Mouse (Mus musculus): Measurements from ENCODE around the gene Nat10. TPM values are rescaled to one million over a fixed set of nuclear protein-coding genes. Genes with fewer than 3 reads are reported as not detected.

The Nat10 gene
- polyA plus RNA-seq, 1 experiment from 2014 or later, result 12.0 TPM

- H3K36me3 ChIP-seq (ENCODE audit: control insufficient read depth, insufficient read depth), result no peaks in the 10 kb centered on the region
- H3K4me3 ChIP-seq (ENCODE audit: low read depth, low read length), result no peak overlapping the region
- WGBS (ENCODE audit: insufficient replicate concordance), result 31% methylated on average over 9 of the region's 9 CpGs
- no peaks in the 10 kb centered on the region for H3K27me3 ChIP-seq (ENCODE audit: control insufficient read depth, insufficient read depth, low read depth, low read length)
- H3K9me3 ChIP-seq (replicated peaks; ENCODE audit: control insufficient read depth, low read length), result no peaks in the 10 kb centered on the region
- H3K4me1 ChIP-seq (ENCODE audit: control insufficient read depth, low read depth, low read length), result peaks cover 2% of the 10 kb centered on the region
- H3K9ac ChIP-seq (ENCODE audit: low read depth, low read length), result no peak overlapping the region
- H3K27ac ChIP-seq (ENCODE audit: low read length), result no peak overlapping the region
- ATAC-seq (ENCODE audit: low read depth), result 0 out of 2 replicates have a peak, but pooled peaks have one; percentile 11
- no peak overlapping the region for H3K4me2 ChIP-seq (ENCODE audit: low read depth, low read length)
Observed at GRCm38 (mm10) chr2:103682261-103682722, 78.8 kb downstream of the Nat10 start.

GRCm38 (mm10) chr2:103681149-103681548, 79.9 kb downstream of the Nat10 start:
- Histone ChIP-seq H3K9me3 (replicated peaks; ENCODE audit: control insufficient read depth, low read length) (no peaks in the 10 kb centered on the region), H3K27me3 (ENCODE audit: control insufficient read depth, insufficient read depth, low read depth, low read length) (no peaks in the 10 kb centered on the region), H3K4me1 (ENCODE audit: control insufficient read depth, low read depth, low read length) (peaks cover 2% of the 10 kb centered on the region), H3K9ac (ENCODE audit: low read depth, low read length) (no peak overlapping the region), H3K27ac (ENCODE audit: low read length) (no peak overlapping the region), H3K4me3 (ENCODE audit: low read depth, low read length) (no peak overlapping the region), H3K4me2 (ENCODE audit: low read depth, low read length) (no peak overlapping the region), H3K36me3 (ENCODE audit: control insufficient read depth, insufficient read depth) (no peaks in the 10 kb centered on the region)
- ATAC-seq (ENCODE audit: low read depth), result no peak
- 66% methylated on average over 5 of the region's 5 CpGs for WGBS (ENCODE audit: insufficient replicate concordance)

- no peaks in the 10 kb centered on the region for H3K27me3 ChIP-seq (ENCODE audit: control insufficient read depth, insufficient read depth, low read depth, low read length)
- ATAC-seq (ENCODE audit: low read depth), result no peak
- no peak overlapping the region for H3K27ac ChIP-seq (ENCODE audit: low read length)
- H3K9me3 ChIP-seq (replicated peaks; ENCODE audit: control insufficient read depth, low read length), result no peaks in the 10 kb centered on the region
- H3K36me3 ChIP-seq (ENCODE audit: control insufficient read depth, insufficient read depth), result no peaks in the 10 kb centered on the region
- no peak overlapping the region for H3K9ac ChIP-seq (ENCODE audit: low read depth, low read length)
- 33% methylated on average over 9 of the region's 9 CpGs for WGBS (ENCODE audit: insufficient replicate concordance)
- no peak overlapping the region for H3K4me2 ChIP-seq (ENCODE audit: low read depth, low read length)
- H3K4me1 ChIP-seq (ENCODE audit: control insufficient read depth, low read depth, low read length), result peaks cover 2% of the 10 kb centered on the region
- no peak overlapping the region for H3K4me3 ChIP-seq (ENCODE audit: low read depth, low read length)
Observed at GRCm38 (mm10) chr2:103680364-103681110, 80.5 kb downstream of the Nat10 start.

GRCm38 (mm10) chr2:103678433-103678832, 82.6 kb downstream of the Nat10 start:
- Histone ChIP-seq H3K4me1 (ENCODE audit: control insufficient read depth, low read depth, low read length) (no peaks in the 10 kb centered on the region; the same call in none of the 2 replicates), H3K9me3 (replicated peaks; ENCODE audit: control insufficient read depth, low read length) (no peaks in the 10 kb centered on the region), H3K9ac (ENCODE audit: low read depth, low read length) (no peak overlapping the region), H3K27ac (ENCODE audit: low read length) (no peak overlapping the region), H3K4me2 (ENCODE audit: low read depth, low read length) (no peak overlapping the region), H3K36me3 (ENCODE audit: control insufficient read depth, insufficient read depth) (no peaks in the 10 kb centered on the region), H3K4me3 (ENCODE audit: low read depth, low read length) (no peak overlapping the region), H3K27me3 (ENCODE audit: control insufficient read depth, insufficient read depth, low read depth, low read length) (no peaks in the 10 kb centered on the region)
- ATAC-seq (ENCODE audit: low read depth), result no peak
- 64% methylated on average over 6 of the region's 6 CpGs for WGBS (ENCODE audit: insufficient replicate concordance)

- Histone ChIP-seq H3K4me1 (ENCODE audit: control insufficient read depth, low read depth, low read length) (no peaks in the 10 kb centered on the region; the same call in none of the 2 replicates), H3K27me3 (ENCODE audit: control insufficient read depth, insufficient read depth, low read depth, low read length) (no peaks in the 10 kb centered on the region), H3K36me3 (ENCODE audit: control insufficient read depth, insufficient read depth) (no peaks in the 10 kb centered on the region), H3K4me3 (ENCODE audit: low read depth, low read length) (no peak overlapping the region), H3K4me2 (ENCODE audit: low read depth, low read length) (no peak overlapping the region), H3K9me3 (replicated peaks; ENCODE audit: control insufficient read depth, low read length) (no peaks in the 10 kb centered on the region), H3K9ac (ENCODE audit: low read depth, low read length) (no peak overlapping the region), H3K27ac (ENCODE audit: low read length) (no peak overlapping the region)
- WGBS (ENCODE audit: insufficient replicate concordance), result 70% methylated on average over 7 of the region's 7 CpGs
- no peak for ATAC-seq (ENCODE audit: low read depth)
Observed at GRCm38 (mm10) chr2:103677614-103678369, 83.3 kb downstream of the Nat10 start.

- no peak overlapping the region for H3K4me3 ChIP-seq (ENCODE audit: low read depth, low read length)
- ATAC-seq (ENCODE audit: low read depth), result no peak
- no peaks in the 10 kb centered on the region for H3K27me3 ChIP-seq (ENCODE audit: control insufficient read depth, insufficient read depth, low read depth, low read length)
- no peaks in the 10 kb centered on the region for H3K4me1 ChIP-seq (ENCODE audit: control insufficient read depth, low read depth, low read length)
- no peak overlapping the region for H3K9ac ChIP-seq (ENCODE audit: low read depth, low read length)
- no peak overlapping the region for H3K4me2 ChIP-seq (ENCODE audit: low read depth, low read length)
- WGBS (ENCODE audit: insufficient replicate concordance), result 67% methylated on average over 2 of the region's 2 CpGs
- H3K36me3 ChIP-seq (ENCODE audit: control insufficient read depth, insufficient read depth), result no peaks in the 10 kb centered on the region
- H3K27ac ChIP-seq (ENCODE audit: low read length), result no peak overlapping the region
- H3K9me3 ChIP-seq (replicated peaks; ENCODE audit: control insufficient read depth, low read length), result no peaks in the 10 kb centered on the region
Observed at GRCm38 (mm10) chr2:103676808-103677207, 84.3 kb downstream of the Nat10 start.

GRCm38 (mm10) chr2:103675391-103675790, 85.7 kb downstream of the Nat10 start:
- no peak overlapping the region for H3K9ac ChIP-seq (ENCODE audit: low read depth, low read length)
- ATAC-seq (ENCODE audit: low read depth), result no peak
- H3K4me2 ChIP-seq (ENCODE audit: low read depth, low read length), result no peak overlapping the region
- no peak overlapping the region for H3K4me3 ChIP-seq (ENCODE audit: low read depth, low read length)
- no peaks in the 10 kb centered on the region for H3K27me3 ChIP-seq (ENCODE audit: control insufficient read depth, insufficient read depth, low read depth, low read length)
- no peaks in the 10 kb centered on the region for H3K4me1 ChIP-seq (ENCODE audit: control insufficient read depth, low read depth, low read length)
- H3K27ac ChIP-seq (ENCODE audit: low read length), result no peak overlapping the region
- WGBS (ENCODE audit: insufficient replicate concordance), result 62% methylated on average over 5 of the region's 5 CpGs
- H3K9me3 ChIP-seq (replicated peaks; ENCODE audit: control insufficient read depth, low read length), result no peaks in the 10 kb centered on the region
- H3K36me3 ChIP-seq (ENCODE audit: control insufficient read depth, insufficient read depth), result no peaks in the 10 kb centered on the region

- Histone ChIP-seq H3K27ac (ENCODE audit: low read length) (no peak overlapping the region), H3K4me2 (ENCODE audit: low read depth, low read length) (no peak overlapping the region), H3K4me3 (ENCODE audit: low read depth, low read length) (no peak overlapping the region), H3K4me1 (ENCODE audit: control insufficient read depth, low read depth, low read length) (no peaks in the 10 kb centered on the region), H3K9me3 (replicated peaks; ENCODE audit: control insufficient read depth, low read length) (no peaks in the 10 kb centered on the region), H3K27me3 (ENCODE audit: control insufficient read depth, insufficient read depth, low read depth, low read length) (no peaks in the 10 kb centered on the region), H3K36me3 (ENCODE audit: control insufficient read depth, insufficient read depth) (no peaks in the 10 kb centered on the region), H3K9ac (ENCODE audit: low read depth, low read length) (no peak overlapping the region)
- WGBS (ENCODE audit: insufficient replicate concordance), result 17% methylated on average over 4 of the region's 4 CpGs
- no peak for ATAC-seq (ENCODE audit: low read depth)
Observed at GRCm38 (mm10) chr2:103673609-103674008, 87.5 kb downstream of the Nat10 start.

- no peaks in the 10 kb centered on the region for H3K4me1 ChIP-seq (ENCODE audit: control insufficient read depth, low read depth, low read length)
- H3K27me3 ChIP-seq (ENCODE audit: control insufficient read depth, insufficient read depth, low read depth, low read length), result no peaks in the 10 kb centered on the region
- no peak overlapping the region for H3K27ac ChIP-seq (ENCODE audit: low read length)
- no peak for ATAC-seq (ENCODE audit: low read depth)
- H3K9me3 ChIP-seq (replicated peaks; ENCODE audit: control insufficient read depth, low read length), result no peaks in the 10 kb centered on the region
- no peak overlapping the region for H3K4me3 ChIP-seq (ENCODE audit: low read depth, low read length)
- H3K4me2 ChIP-seq (ENCODE audit: low read depth, low read length), result no peak overlapping the region
- 41% methylated on average over 7 of the region's 7 CpGs for WGBS (ENCODE audit: insufficient replicate concordance)
- no peak overlapping the region for H3K9ac ChIP-seq (ENCODE audit: low read depth, low read length)
- no peaks in the 10 kb centered on the region for H3K36me3 ChIP-seq (ENCODE audit: control insufficient read depth, insufficient read depth)
Observed at GRCm38 (mm10) chr2:103672573-103673119, 88.4 kb downstream of the Nat10 start.
